Mouse (Mus musculus): ENCODE measurements around the gene Trf. TPM values are rescaled to one million over a fixed set of nuclear protein-coding genes. Genes with fewer than 3 reads are reported as not detected.

Gene Trf
- total and polyA plus RNA-seq, 3 experiments, result not detected

- Histone ChIP-seq H3K4me1 (ENCODE audit: control insufficient read depth in 1 of 2, insufficient read depth in 2 of 2) (no peaks in the 10 kb centered on the region), H3K9me3 (replicated peaks; ENCODE audit: low read length) (no peaks in the 10 kb centered on the region), H3K27ac (ENCODE audit: insufficient read depth, low read depth) (no peak overlapping the region), H3K79me2 (replicated peaks; ENCODE audit: control insufficient read depth, extremely low read depth, insufficient read depth, poor library complexity, severe bottlenecking) (no peaks in the 10 kb centered on the region), H3K36me3 (replicated peaks in 1 of 2; ENCODE audit: control insufficient read depth in 1 of 2, insufficient read depth in 1 of 2, low read length in 1 of 2) (no peaks in the 10 kb centered on the region), H3K9ac (ENCODE audit: insufficient read depth, low read depth) (no peak overlapping the region), H3K4me2 (ENCODE audit: insufficient read depth, low read depth, poor library complexity, severe bottlenecking) (no peak overlapping the region), H3K4me3 (replicated peaks in 1 of 3; ENCODE audit: low read depth in 2 of 3, low read length in 2 of 3, poor library complexity in 1 of 3) (no peak overlapping the region), H3K27me3 (replicated peaks) (no peaks in the 10 kb centered on the region)
- in situ Hi-C loops (cut with MboI; ENCODE audit: low pct_ligation_motif_present, low pct_unique_long_range_greater_than_20kb, low sequenced_read_pairs), result no loop called here
- no peak for DNase-seq (ENCODE audit: extremely low read depth)
- dilution Hi-C loops (cut with MboI; ENCODE audit: extremely low pct_ligation_motif_present, extremely low pct_unique_long_range_greater_than_20kb, low sequenced_read_pairs), result no loop called here
- TF ChIP-seq USF2 (conservative IDR thresholded peaks at IDR 0.05; ENCODE audit: low read depth, low read length) (no peak), PAX5 (IDR thresholded peaks at IDR 0.05; ENCODE audit: low read length) (no peak), HCFC1 (IDR thresholded peaks at IDR 0.05; ENCODE audit: low read depth, low read length) (no peak), KAT2A (IDR thresholded peaks at IDR 0.05; ENCODE audit: insufficient replicate concordance, low read length) (no peak), SIN3A (IDR thresholded peaks at IDR 0.05; ENCODE audit: low read length) (no peak)
Measured at GRCm38 (mm10) chr9:103275676-103276075, 45.4 kb upstream of the Trf start.

GRCm38 (mm10) chr9:103274819-103275218, 44.6 kb upstream of the Trf start:
- Histone ChIP-seq H3K27ac (ENCODE audit: insufficient read depth, low read depth) (no peak overlapping the region), H3K36me3 (replicated peaks in 1 of 2; ENCODE audit: control insufficient read depth in 1 of 2, insufficient read depth in 1 of 2, low read length in 1 of 2) (no peaks in the 10 kb centered on the region), H3K4me2 (ENCODE audit: insufficient read depth, low read depth, poor library complexity, severe bottlenecking) (no peak overlapping the region), H3K9me3 (replicated peaks; ENCODE audit: low read length) (no peaks in the 10 kb centered on the region), H3K79me2 (replicated peaks; ENCODE audit: control insufficient read depth, extremely low read depth, insufficient read depth, poor library complexity, severe bottlenecking) (no peaks in the 10 kb centered on the region), H3K4me3 (replicated peaks in 1 of 3; ENCODE audit: low read depth in 2 of 3, low read length in 2 of 3, poor library complexity in 1 of 3) (no peak overlapping the region), H3K27me3 (replicated peaks) (no peaks in the 10 kb centered on the region), H3K4me1 (ENCODE audit: control insufficient read depth in 1 of 2, insufficient read depth in 2 of 2) (no peaks in the 10 kb centered on the region), H3K9ac (ENCODE audit: insufficient read depth, low read depth) (no peak overlapping the region)
- dilution Hi-C loops (cut with MboI; ENCODE audit: extremely low pct_ligation_motif_present, extremely low pct_unique_long_range_greater_than_20kb, low sequenced_read_pairs), result no loop called here
- TF ChIP-seq CHD2 (IDR thresholded peaks at IDR 0.05; ENCODE audit: low read length), result no peak
- no peak for TF ChIP-seq TCF12 (IDR thresholded peaks at IDR 0.05; ENCODE audit: low read depth, low read length)
- TF ChIP-seq SIN3A (IDR thresholded peaks at IDR 0.05; ENCODE audit: low read length), result no peak
- TF ChIP-seq RCOR1 (conservative IDR thresholded peaks at IDR 0.05; ENCODE audit: low read depth, low read length), result no peak
- TF ChIP-seq IRF4 (IDR thresholded peaks at IDR 0.05; ENCODE audit: low read depth, low read length), result no peak
- TF ChIP-seq ZNF384 (IDR thresholded peaks at IDR 0.05; ENCODE audit: low read depth, low read length), result no peak
- TF ChIP-seq MAFK (IDR thresholded peaks at IDR 0.05; ENCODE audit: insufficient replicate concordance, low read length), result no peak
- TF ChIP-seq POLR2AphosphoS2 (IDR thresholded peaks at IDR 0.05; ENCODE audit: low read depth, low read length), result no peak
- no peak for TF ChIP-seq HCFC1 (IDR thresholded peaks at IDR 0.05; ENCODE audit: low read depth, low read length)
- no peak for TF ChIP-seq POLR2A (IDR thresholded peaks at IDR 0.05; ENCODE audit: low read depth, low read length)
- TF ChIP-seq NELFE (IDR thresholded peaks at IDR 0.05; ENCODE audit: low read depth, low read length), result no peak
- no peak for TF ChIP-seq SMC3 (IDR thresholded peaks at IDR 0.05; ENCODE audit: low read depth, low read length)
- in situ Hi-C loops (cut with MboI; ENCODE audit: low pct_ligation_motif_present, low pct_unique_long_range_greater_than_20kb, low sequenced_read_pairs), result no loop called here
- no peak for DNase-seq (ENCODE audit: extremely low read depth)

GRCm38 (mm10) chr9:103271104-103271503, 40.9 kb upstream of the Trf start:
- no peak for TF ChIP-seq NELFE (IDR thresholded peaks at IDR 0.05; ENCODE audit: low read depth, low read length)
- no peak for TF ChIP-seq JUN (IDR thresholded peaks at IDR 0.05; ENCODE audit: insufficient read depth, low read depth, low read length)
- no peak for TF ChIP-seq KAT2A (IDR thresholded peaks at IDR 0.05; ENCODE audit: insufficient replicate concordance, low read length)
- no peak for TF ChIP-seq MAZ (IDR thresholded peaks at IDR 0.05; ENCODE audit: low read depth, low read length)
- dilution Hi-C loops (cut with MboI; ENCODE audit: extremely low pct_ligation_motif_present, extremely low pct_unique_long_range_greater_than_20kb, low sequenced_read_pairs), result no loop called here

More at GRCm38 (mm10) chr9:103271104-103271503, 40.9 kb upstream of the Trf start:
- peaks cover 2% of the 10 kb centered on the region for H3K27me3 ChIP-seq (replicated peaks)
- H3K4me3 ChIP-seq (replicated peaks in 1 of 3; ENCODE audit: low read depth in 2 of 3, low read length in 2 of 3, poor library complexity in 1 of 3), result no peak overlapping the region
- DNase-seq (ENCODE audit: extremely low read depth), result no peak
- in situ Hi-C loops (cut with MboI; ENCODE audit: low pct_ligation_motif_present, low pct_unique_long_range_greater_than_20kb, low sequenced_read_pairs), result no loop called here
- no peak overlapping the region for H3K9ac ChIP-seq (ENCODE audit: insufficient read depth, low read depth)
- no peak overlapping the region for H3K4me2 ChIP-seq (ENCODE audit: insufficient read depth, low read depth, poor library complexity, severe bottlenecking)
- no peaks in the 10 kb centered on the region for H3K36me3 ChIP-seq (replicated peaks in 1 of 2; ENCODE audit: control insufficient read depth in 1 of 2, insufficient read depth in 1 of 2, low read length in 1 of 2)
- no peak overlapping the region for H3K27ac ChIP-seq (ENCODE audit: insufficient read depth, low read depth)
- H3K9me3 ChIP-seq (replicated peaks; ENCODE audit: low read length), result no peaks in the 10 kb centered on the region
- no peaks in the 10 kb centered on the region for H3K4me1 ChIP-seq (ENCODE audit: control insufficient read depth in 1 of 2, insufficient read depth in 2 of 2)
- no peaks in the 10 kb centered on the region for H3K79me2 ChIP-seq (replicated peaks; ENCODE audit: control insufficient read depth, extremely low read depth, insufficient read depth, poor library complexity, severe bottlenecking)

Measured in CH12.LX (cell line).